Mouse (Mus musculus): ENCODE measurements at regions not wholly inside any gene's neighbourhood (a gene's known extent, or its start where the extent isn't known, plus 50 kb on each side); places are given as distances from the start of the nearest gene placed in this dataset.
A peak's percentile ranks its signal among the peaks of the same experiment; 100 is the strongest.

- POLR2A ChIA-PET, result no interaction called here
- TF ChIP-seq CTCF (IDR thresholded peaks at IDR 0.05), result no peak
- ATAC-seq (no peak), DNase-seq (ENCODE audit: low read depth, low spot score) (no peak)
- CTCF ChIA-PET, result no interaction called here
- in situ Hi-C loops (cut with MboI; ENCODE audit: low pct_unique_long_range_greater_than_20kb), result no loop called here
- H3K27me3 ChIP-seq, result no peaks in the 10 kb centered on the region
These were observed 301.1 kb upstream of the Adgrl2 start for GRCm38 (mm10) chr3:149291473-149291872.

DNA sequence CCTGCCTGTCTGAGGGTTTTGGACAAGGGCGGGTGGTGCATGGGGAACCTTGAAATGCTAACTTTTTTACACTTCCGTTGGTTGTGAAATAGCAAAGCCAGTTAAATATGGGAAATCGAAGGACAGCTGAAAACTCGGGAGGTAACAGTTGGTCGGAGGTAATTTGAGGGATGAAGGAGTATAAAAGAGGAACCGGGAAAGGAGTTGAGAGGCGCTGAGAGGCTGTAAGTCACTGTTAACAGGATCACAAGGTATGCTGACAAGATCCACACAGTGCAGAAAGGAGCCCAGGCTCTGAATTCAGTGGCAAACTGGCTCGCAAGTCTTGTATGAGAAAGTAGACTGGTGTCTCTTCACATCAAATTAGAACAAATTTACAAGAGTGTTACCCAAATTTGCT is 299.9 kb upstream of the Adgrl2 start:
- no peak for DNase-seq (ENCODE audit: low read depth, low spot score)
- TF ChIP-seq CTCF (IDR thresholded peaks at IDR 0.05), result no peak
- ChIA-PET CTCF (interaction anchor here (0.6 kb wide), 1 partner anchor 25 kb away, joined by 3 read pairs; no protein-coding TSS in a partner anchor), POLR2A (no interaction called here)
- H3K27me3 ChIP-seq, result no peaks in the 10 kb centered on the region
- no peak for ATAC-seq
- in situ Hi-C loops (cut with MboI; ENCODE audit: low pct_unique_long_range_greater_than_20kb), result no loop called here

- no peak for TF ChIP-seq CTCF (IDR thresholded peaks at IDR 0.05)
- DNase-seq (ENCODE audit: low read depth, low spot score) (no peak), ATAC-seq (no peak)
- in situ Hi-C loops (cut with MboI; ENCODE audit: low pct_unique_long_range_greater_than_20kb), result no loop called here
- CTCF ChIA-PET, result interaction anchor here (1.1 kb wide), 1 partner anchor 22 kb away, joined by 3 read pairs; no protein-coding TSS in a partner anchor
- POLR2A ChIA-PET, result no interaction called here
- no peaks in the 10 kb centered on the region for H3K27me3 ChIP-seq
These were observed 296.7 kb upstream of the Adgrl2 start for GRCm38 (mm10) chr3:149287080-149287479.

DNA sequence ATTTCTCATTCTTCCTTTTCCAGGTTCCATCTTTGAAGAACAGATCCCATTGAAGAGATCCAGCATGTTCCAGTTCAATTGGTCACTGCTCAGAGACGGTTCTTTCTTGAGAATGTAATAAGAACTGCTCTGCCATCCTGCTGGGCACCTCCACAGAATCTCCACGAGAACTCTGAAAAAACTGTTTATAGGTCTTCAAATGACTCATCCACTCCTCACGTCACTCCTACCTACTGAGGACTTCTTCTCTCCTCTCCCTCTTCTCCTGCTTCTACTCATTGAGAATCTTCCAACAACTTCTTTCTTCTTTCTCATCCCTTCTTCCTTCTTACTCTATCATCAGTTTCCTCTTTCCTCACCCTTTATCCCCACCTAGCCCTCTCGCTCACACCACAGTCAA is 294.6 kb upstream of the Adgrl2 start:
- ChIA-PET POLR2A (no interaction called here), CTCF (interaction anchor here (2.0 kb wide), 1 partner anchor 9 kb away, joined by 7 read pairs; no protein-coding TSS in a partner anchor)
- no peaks in the 10 kb centered on the region for H3K27me3 ChIP-seq
- DNase-seq (ENCODE audit: low read depth, low spot score), result no peak
- in situ Hi-C loops (cut with MboI; ENCODE audit: low pct_unique_long_range_greater_than_20kb), result no loop called here
- TF ChIP-seq CTCF (IDR thresholded peaks at IDR 0.05), result no peak
- no peak for ATAC-seq

DNA sequence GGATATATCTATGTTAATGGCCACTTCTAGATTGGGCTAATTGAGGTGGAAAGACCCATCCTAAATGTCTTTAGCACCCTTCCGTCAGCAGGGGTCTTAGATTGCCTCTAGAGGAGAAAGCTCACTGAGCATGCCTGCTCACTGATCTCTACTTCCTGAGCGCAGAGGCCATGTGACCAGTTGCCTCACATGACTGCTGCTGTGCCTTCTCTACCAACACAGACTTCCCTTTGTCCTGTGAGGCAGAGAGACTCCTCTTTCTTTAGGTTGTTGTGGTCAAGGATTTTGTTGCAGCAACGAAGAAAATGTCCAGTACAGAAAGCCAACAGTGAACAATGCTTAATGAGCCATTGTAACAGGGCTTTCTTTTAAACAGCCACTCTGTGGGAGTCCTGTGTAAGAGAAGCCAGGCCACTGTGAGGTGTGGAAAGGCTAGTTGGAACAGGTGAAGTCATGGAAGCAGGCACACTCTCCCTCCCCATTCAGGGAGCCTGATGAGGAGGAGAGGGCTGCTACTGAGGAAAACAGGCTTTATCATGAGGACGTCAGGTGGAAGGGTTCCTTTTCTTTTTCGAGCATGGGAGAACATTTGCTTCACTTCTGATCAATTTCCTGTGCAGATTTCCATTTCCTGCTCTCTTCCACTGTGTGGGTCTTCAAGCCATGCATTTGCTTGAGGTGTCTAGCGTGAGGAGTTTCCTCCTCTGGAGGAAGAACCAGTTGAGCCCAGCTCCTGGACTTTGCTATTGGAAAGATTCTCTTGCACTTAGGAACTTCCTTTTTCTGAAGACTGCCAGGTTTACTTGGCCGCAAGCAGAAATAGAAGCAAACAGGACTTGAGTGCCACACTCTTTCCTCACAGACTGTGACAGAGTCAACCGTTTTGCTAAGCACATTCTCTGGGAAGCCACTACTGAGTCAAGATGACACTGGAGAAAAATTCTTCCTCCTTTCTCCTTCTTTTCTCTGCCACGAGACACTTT is 290.7 kb upstream of the Adgrl2 start:
- TF ChIP-seq CTCF (IDR thresholded peaks at IDR 0.05), result no peak
- POLR2A ChIA-PET, result no interaction called here
- in situ Hi-C loops (cut with MboI; ENCODE audit: low pct_unique_long_range_greater_than_20kb), result no loop called here
- DNase-seq (ENCODE audit: low read depth, low spot score) (no peak), ATAC-seq (peak; percentile 48)
- CTCF ChIA-PET, result interaction anchor here (1.0 kb wide), 1 partner anchor 19 kb away, joined by 3 read pairs; no protein-coding TSS in a partner anchor
- H3K27me3 ChIP-seq, result no peaks in the 10 kb centered on the region

GRCm38 (mm10) chr3:149279338-149279737 is 289.0 kb upstream of the Adgrl2 start:
- in situ Hi-C loops (cut with MboI; ENCODE audit: low pct_unique_long_range_greater_than_20kb), result no loop called here
- DNase-seq (ENCODE audit: low read depth, low spot score), result no peak
- ChIA-PET CTCF (no interaction called here), POLR2A (no interaction called here)
- no peak for ATAC-seq
- H3K27me3 ChIP-seq, result no peaks in the 10 kb centered on the region
- TF ChIP-seq CTCF (IDR thresholded peaks at IDR 0.05), result no peak

- POLR2A ChIA-PET, result no interaction called here
- in situ Hi-C loops (cut with MboI; ENCODE audit: low pct_unique_long_range_greater_than_20kb), result no loop called here
- DNase-seq (ENCODE audit: low read depth, low spot score) (no peak), ATAC-seq (no peak)
- H3K27me3 ChIP-seq, result no peaks in the 10 kb centered on the region
- CTCF ChIA-PET, result interaction anchor here (1.3 kb wide), 1 partner anchor 10 kb away, joined by 4 read pairs; no protein-coding TSS in a partner anchor
- no peak for TF ChIP-seq CTCF (IDR thresholded peaks at IDR 0.05)
These were observed 287.5 kb upstream of the Adgrl2 start for GRCm38 (mm10) chr3:149277812-149278211.

GRCm38 (mm10) chr3:149275478-149276132 is 285.2 kb upstream of the Adgrl2 start:
- TF ChIP-seq CTCF (IDR thresholded peaks at IDR 0.05), result no peak
- POLR2A ChIA-PET, result no interaction called here
- DNase-seq (ENCODE audit: low read depth, low spot score) (no peak), ATAC-seq (no peak)
- CTCF ChIA-PET, result interaction anchor here (0.7 to 1.6 kb wide), 4 partner anchors 8 to 356 kb away, joined by 3 to 5 read pairs (median 3); no protein-coding TSS in a partner anchor
- H3K27me3 ChIP-seq, result no peaks in the 10 kb centered on the region
- in situ Hi-C loops (cut with MboI; ENCODE audit: low pct_unique_long_range_greater_than_20kb), result no loop called here

GRCm38 (mm10) chr3:149274987-149275386 is 284.6 kb upstream of the Adgrl2 start:
- ChIA-PET CTCF (interaction anchor here (0.7 to 1.6 kb wide), 5 partner anchors 9 to 356 kb away, joined by 3 to 5 read pairs (median 3); no protein-coding TSS in a partner anchor), POLR2A (no interaction called here)
- no peak for TF ChIP-seq CTCF (IDR thresholded peaks at IDR 0.05)
- DNase-seq (ENCODE audit: low read depth, low spot score), result no peak
- H3K27me3 ChIP-seq, result no peaks in the 10 kb centered on the region
- in situ Hi-C loops (cut with MboI; ENCODE audit: low pct_unique_long_range_greater_than_20kb), result no loop called here
- no peak for ATAC-seq

GRCm38 (mm10) chr3:149273993-149274692 is 283.8 kb upstream of the Adgrl2 start:
- no peaks in the 10 kb centered on the region for H3K27me3 ChIP-seq
- ChIA-PET CTCF (interaction anchor here (1.0 to 1.6 kb wide), 5 partner anchors 10 to 355 kb away, joined by 3 to 5 read pairs (median 3); no protein-coding TSS in a partner anchor), POLR2A (interaction anchor here (0.7 kb wide), 1 partner anchor 1927 kb away, joined by 4 read pairs; no protein-coding TSS in a partner anchor)
- no peak for ATAC-seq
- in situ Hi-C loops (cut with MboI; ENCODE audit: low pct_unique_long_range_greater_than_20kb), result no loop called here
- no peak for TF ChIP-seq CTCF (IDR thresholded peaks at IDR 0.05)
- no peak for DNase-seq (ENCODE audit: low read depth, low spot score)
